Mouse (Mus musculus) left cerebral cortex, postnatal 4 days (tissue): ENCODE data around the gene Cdv3. TPM values are rescaled to one million over a fixed set of nuclear protein-coding genes. Genes with fewer than 3 reads are reported as not detected.
"Not testable (repeated sequence)": the region's sequence is repeated elsewhere in the genome, so short reads cannot be mapped to it uniquely, and the experiment has no call there.

Experiments used
- DNase-seq: peaks from one replicate; pipeline ENCODE4 v3.0.0-alpha.2; 2022
- intact Hi-C: fragments of 180-260 bp; cut with DNase I; formaldehyde crosslinking; loops from one replicate; pipeline ENCODE4 v1.15.1; 2025
- total RNA-seq, 2 experiments: library from RNA; stranded (reverse); gene quantifications; 2 replicates each; pipeline ENCODE4 v1.2.3; 2021

Cdv3 gene
- total RNA-seq, 2 experiments from 2014 or later, result 128 to 131 TPM

DNA sequence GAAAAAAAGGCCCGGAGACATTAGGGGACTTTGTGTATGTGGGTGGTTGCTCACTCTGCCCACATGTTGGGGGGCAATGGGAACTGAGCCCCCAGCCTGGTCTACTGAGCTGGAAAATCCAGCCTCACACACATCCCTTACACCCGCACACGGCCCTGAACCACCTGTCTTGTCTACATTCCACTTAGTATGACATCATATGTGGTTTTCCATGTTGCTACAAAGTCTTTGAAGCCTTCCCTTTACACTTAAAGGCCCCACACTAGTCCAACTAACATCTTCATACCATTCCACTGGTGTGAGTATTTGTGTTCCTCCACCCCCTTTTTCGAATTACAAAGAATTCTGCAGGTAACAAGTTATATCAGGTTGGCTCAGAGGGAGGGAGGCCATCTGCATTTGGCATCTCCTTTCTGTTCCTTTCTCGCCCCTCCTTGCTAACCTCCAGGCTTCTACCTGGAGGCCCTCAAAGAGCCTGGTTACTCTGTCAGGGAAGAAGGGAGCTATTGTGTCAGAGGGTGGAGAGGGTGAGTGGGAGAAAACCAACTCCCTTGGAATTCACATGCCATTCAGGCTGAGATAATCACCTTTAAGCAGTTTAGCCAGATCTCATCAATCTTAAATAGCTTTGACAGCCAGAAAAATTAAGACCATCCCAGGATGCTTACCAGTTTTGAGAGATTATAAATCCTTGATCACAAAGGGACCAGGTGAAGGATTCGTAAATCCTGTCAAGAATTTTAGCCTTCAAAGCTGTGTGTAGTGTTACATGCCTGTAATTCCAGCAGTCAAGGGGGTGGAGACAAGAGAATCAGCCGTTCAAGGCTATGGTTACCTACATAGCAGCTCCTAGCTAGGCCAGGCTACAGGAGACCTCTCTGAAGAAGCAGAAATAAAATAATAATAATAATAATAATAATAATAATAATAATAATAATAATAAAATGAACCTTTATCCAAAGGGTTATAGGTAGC, 11.0 kb upstream of the Cdv3 start:
- no peak for DNase-seq
- intact Hi-C loops, result no loop called here

- intact Hi-C loops, result no loop called here
- DNase-seq, result no peak
Observed at GRCm38 (mm10) chr9:103372271-103373010, 6.8 kb upstream of the Cdv3 start.

DNA sequence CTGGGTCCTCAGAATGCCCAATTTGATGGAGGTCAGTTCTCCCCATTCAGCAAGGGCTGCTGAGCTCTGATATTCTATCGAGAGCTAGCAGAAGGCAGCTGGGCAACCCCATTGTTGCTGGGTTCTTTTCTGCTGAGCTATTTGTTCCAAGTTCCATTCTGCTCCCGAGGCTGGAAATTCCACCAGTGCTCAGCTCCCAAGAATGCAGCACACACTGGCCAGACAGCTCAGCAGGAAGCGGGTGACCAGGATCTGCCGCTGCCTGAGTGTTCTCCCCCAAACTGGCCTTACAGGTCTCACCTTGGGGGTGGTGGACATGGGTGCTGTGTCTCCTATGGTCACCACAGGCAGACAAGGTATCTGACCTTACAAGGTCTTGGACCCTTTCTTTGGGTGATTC, 4.3 kb upstream of the Cdv3 start:
- intact Hi-C loops, result loop anchor here (10.0 kb wide), 1 partner anchor 105 kb away; no protein-coding TSS in a partner anchor
- no peak for DNase-seq

DNA sequence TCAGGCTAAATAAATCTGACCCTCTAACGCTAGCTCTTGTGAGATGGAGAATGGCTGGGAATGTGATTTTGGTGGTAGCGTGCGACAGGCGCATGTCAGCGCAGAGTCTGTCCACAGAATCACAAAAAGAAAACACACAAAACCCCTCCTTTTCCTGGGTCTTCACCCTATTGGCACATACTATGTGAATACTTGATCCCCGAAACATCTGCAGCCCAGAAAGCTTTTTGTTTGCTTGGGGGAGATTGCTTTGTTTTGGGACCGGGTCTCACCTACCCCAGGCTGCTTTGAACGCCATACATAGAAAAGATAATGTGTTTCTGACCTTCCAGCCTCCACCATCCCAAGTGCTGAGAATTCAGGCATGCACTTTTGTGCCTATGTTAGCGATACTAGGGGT, 716 bp upstream of the Cdv3 start:
- no peak for DNase-seq
- intact Hi-C loops, result loop anchor here (10.0 kb wide), 1 partner anchor 108 kb away; no protein-coding TSS in a partner anchor

DNA sequence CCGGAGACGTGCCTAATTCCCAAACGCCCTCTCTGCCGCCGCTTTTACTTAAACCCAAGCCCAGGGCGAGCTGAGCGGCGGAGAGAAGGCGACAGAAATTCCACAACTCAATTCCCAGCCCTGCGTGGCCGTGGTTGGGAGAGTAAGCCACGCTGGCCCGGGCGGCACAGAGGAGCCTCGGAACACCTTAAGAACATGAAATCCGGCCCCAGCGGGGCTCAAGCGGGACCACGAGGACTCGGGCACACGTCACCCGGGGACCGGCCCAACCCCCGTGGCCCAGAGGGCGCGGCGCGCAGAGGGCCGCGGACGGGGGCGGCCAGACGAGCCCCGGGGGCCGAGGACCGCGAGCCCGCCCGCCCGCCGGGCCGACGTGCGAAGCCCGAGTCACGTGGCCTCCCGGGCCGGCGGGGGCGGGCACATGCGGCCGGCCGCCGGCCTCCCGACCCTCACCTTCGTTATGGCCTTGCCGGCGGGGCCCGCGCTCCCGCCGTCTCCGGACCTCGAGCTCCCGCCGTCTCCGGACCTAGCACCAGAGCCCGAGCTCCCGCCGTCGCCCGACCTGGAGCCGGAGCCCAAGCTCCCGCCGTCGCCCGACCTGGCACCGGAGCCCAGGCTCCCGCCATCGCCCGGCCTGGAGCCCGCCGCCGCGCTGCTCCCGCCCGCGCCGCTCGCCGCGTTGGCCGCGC, 895 bp downstream of the Cdv3 start:
- intact Hi-C loops, result loop anchor here (10.0 kb wide), 1 partner anchor 110 kb away; no protein-coding TSS in a partner anchor
- DNase-seq, result peak; percentile 48

DNA sequence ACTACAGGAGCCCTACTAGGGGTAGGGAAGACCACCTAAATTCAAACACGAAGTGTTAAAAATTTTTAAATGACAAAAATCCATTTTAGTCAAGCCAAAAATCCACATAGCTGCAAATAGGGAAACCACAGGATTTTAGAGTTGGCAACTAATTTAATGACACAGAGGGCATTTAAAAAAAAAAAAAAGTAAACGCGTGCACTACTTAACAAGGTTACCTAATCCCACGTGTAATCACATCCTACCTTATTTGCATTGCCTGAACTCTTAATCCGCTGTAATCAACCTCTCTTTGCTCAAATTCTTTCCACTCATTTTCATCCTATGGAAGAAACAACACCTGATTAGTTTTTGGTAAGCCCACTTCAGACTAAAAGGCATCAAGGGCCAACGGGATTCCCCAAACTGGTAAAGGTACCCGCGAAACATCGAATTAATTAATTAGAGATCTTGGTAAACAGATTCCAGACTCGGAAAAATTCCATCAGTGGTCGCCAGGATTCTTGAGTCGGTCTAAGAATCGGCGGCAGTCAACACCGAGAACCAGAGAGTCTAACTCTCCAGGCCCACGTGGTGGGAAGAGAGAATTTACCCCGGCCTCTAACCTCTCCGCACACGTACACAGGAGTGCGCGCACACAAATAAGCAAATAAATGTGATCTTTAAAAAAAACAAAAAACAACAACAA, 1.8 kb downstream of the Cdv3 start:
- no peak for DNase-seq
- intact Hi-C loops, result loop anchor here (10.0 kb wide), 1 partner anchor 111 kb away; no protein-coding TSS in a partner anchor

DNA sequence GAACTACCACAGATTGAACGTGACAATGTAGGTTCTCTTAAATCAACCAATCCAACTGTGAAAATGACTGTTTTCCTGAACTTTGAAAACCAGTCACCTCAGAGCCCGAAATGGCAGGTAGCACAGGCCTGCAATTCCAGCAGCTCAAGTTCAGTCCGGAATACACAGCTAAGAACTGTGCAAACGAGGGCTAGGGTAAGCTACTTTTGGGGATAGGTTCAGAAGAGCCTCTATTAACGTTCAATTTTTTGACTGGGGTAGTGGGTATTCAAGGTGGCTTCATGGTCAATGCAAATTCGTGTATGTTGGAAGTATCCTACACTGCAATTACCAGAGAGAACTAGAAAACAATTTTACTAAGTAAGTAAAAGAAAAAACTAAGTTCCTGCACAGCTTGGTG, 2.6 kb downstream of the Cdv3 start:
- DNase-seq, result no peak
- intact Hi-C loops, result loop anchor here (10.0 kb wide), 1 partner anchor 112 kb away; no protein-coding TSS in a partner anchor

DNA sequence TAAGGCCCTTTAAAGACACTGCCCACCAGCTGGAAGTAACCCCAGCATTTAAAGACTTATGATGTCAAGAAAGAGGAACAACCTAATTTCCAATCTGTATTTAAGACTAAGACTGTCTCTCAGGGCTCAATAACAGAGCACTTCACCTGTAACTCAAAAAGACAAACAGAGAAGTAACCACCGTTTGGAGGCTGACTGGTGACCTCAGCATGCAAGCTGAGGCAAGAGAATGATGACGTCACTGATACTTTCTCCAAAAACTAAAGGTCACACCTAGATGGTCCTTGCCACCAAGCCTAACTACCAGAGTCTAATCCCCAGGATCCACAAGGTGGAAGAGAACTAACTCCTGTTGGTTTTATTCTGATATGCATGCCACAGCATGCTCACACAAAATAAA, 5.0 kb downstream of the Cdv3 start:
- DNase-seq, result no peak
- intact Hi-C loops, result loop anchor here (10.0 kb wide), 1 partner anchor 114 kb away; no protein-coding TSS in a partner anchor

GRCm38 (mm10) chr9:103358545-103358944, 7.1 kb downstream of the Cdv3 start:
- no peak for DNase-seq

DNA sequence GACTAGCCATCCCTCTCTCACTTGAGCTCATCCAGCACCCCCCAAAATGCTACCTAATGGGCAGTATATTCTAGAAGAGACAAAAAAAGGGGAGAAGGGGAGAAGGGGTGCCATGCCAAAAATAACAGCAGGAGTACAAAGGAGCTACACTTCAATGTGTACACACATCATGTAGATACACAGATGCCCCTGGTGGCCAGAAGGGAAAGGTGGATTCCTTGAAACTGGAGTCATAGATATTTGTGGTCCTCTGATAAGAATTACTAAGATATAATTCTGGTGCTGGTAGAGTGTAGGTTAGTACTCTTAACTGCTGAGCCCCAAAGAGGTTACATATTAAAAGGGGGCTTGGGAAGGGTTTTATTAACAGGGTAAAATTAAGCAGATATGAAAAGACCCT, 7.7 kb downstream of the Cdv3 start:
- DNase-seq, result no peak
- intact Hi-C loops, result no loop called here

More at GRCm38 (mm10) chr9:103358545-103358944, 7.1 kb downstream of the Cdv3 start:
- intact Hi-C loops, result no loop called here

GRCm38 (mm10) chr9:103353500-103354260, 12.0 kb downstream of the Cdv3 start:
- DNase-seq, intact Hi-C loops: not testable (repeated sequence)

DNA sequence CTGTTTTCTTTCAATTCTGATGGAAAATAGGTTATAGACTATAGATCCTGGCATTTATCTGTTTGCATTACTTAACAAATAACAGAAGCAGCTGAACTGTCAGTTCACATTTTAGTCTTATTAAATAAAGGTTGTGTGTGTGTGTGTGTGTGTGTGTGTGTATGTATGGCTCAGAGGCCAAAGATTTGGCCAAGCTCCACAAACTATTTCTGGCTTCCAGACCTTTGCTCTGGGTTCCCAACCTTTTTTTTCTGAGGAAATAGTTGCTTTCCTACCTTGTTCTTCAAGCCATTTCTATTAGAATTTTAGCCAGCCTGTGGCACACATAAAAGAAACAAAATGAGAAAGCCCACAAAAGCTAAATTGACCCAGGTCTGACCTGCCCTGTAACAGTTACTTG, 16.8 kb downstream of the Cdv3 start:
- DNase-seq, result no peak
- intact Hi-C loops, result no loop called here

DNA sequence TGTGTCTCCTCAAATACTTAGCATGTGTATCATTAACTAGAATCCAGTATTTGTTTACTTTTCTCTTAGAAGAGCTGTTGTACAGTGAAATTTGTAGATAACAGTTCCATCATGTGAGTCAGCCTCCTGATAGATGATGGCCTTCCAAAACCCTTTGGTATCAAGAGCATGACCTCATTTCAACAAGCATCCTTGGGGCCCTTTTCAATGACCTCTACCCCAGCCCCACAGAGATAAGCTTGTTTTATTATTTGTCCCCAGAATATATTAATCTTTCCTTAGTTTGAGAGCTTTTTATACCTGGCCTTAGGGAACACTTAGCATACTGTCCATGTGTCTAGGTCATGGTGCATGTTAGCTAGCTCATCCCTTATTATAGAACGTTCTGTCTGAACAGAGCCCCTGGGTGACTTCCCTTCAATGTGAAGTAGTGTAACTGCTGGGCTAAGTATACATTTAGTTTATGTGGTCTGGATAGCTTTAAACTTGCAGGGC, 17.6 kb downstream of the Cdv3 start:
- intact Hi-C loops, result no loop called here
- DNase-seq, result no peak

GRCm38 (mm10) chr9:103347045-103347444, 18.6 kb downstream of the Cdv3 start:
- intact Hi-C loops, result no loop called here

DNA sequence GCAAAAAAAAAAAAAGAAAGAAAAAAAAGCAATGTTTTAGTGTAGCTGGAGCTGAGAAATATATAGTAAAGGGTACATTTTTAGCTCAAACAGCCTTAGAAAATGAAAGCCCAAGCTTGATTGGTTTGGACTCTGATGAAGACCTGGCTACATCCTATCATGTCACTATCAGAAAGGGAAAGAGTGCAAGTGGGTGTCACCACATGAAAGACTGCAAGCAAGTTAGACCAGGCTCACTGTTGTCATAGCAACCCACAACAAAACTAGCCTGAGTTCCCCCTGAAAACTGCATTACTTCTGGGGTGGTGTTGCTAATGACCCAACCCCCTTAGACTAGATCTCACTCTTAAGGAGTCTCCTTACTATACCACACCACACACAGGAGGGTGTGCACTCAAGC, 28.7 kb downstream of the Cdv3 start:
- DNase-seq, result no peak
- intact Hi-C loops, result no loop called here

More at GRCm38 (mm10) chr9:103347045-103347444, 18.6 kb downstream of the Cdv3 start:
- DNase-seq, result no peak

DNA sequence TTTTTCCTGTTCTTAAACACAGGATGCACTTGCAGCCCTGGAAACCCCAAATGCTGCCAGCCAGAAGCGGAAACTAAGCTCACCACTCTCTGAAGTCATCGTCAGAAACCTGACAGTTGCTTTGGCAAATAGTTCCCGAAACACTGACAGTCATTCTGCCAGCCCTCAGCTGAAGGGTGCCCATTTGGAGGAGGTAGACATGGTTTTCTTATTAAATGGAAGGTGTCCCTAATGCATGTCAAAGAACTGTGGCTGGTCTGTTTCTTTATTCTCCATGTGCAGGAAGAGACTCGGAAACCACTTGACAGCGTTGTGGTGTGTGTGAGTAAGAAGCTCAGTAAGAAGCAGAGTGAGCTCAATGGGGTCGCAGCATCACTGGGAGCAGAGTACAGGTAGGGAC, 33.0 kb downstream of the Cdv3 start:
- DNase-seq, result no peak
- intact Hi-C loops, result no loop called here

DNA sequence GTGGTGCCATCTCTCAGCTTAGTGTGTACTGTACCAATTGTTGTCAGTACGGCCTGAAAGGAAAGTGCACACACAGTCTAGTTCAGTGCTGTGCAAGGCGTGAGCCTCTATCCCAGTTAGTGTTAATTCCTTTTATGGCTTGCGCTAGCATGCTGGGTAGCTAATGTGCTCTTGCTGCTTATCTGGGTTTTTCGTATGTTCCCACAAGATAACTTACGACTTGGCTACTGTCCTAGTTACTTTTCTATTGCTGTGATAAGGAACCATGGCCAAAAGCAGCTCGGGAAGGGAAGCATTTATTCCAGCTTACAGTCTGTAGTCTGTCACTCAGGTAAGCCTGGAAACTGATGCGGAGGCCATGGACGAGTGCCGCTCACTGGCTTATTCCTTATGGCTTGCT, 39.2 kb downstream of the Cdv3 start:
- no peak for DNase-seq
- intact Hi-C loops, result no loop called here

DNA sequence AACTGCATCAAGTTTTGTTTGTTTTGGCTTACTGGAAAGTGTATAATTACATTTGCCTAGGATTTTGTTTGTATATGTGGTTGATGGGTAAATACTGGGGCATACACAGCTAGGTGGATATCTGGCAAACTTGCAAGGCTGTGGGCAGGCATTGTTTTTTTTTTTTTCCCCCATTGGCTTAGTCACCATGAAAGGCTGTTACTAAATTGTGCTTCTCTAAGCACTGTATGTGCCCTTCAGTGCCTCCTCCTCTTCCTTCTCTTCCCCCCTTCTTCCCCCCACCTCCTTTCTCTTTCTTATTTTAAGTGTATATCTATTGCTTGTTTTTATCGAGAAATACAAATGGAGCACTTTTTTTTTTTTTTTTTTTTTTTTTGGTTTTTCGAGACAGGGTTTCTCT, 41.0 kb downstream of the Cdv3 start:
- no peak for DNase-seq
- intact Hi-C loops, result no loop called here

- intact Hi-C loops, result loop anchor here (10.0 kb wide), 2 partner anchors 105 to 215 kb away; partner anchors contain the start of gene Srprb
- no peak for DNase-seq
Observed at GRCm38 (mm10) chr9:103309832-103310231, 55.8 kb downstream of the Cdv3 start.
